Mouse (Mus musculus): ENCODE results near the gene Bhlhe40. TPM values are rescaled to one million over a fixed set of nuclear protein-coding genes. Genes with fewer than 3 reads are reported as not detected.

Bhlhe40 gene
- polyA plus RNA-seq, 1 experiment: not detected

DNA sequence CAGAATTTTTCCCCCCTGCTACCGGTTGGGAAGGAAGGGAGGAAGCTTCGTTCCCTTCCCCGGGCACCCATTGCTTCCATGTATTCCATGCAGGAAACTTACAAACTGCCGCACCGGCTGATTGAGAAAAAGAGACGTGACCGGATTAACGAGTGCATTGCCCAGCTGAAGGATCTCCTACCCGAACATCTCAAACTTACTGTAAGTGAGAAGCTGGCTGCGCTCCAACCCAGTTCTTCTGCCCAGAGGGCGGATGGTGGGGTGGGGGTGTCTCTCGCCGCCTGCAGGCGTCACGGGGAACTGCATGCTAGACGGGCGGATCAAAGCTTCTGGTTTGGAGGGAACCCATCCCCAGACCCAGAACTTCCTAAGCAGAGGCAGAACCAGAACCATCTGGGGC, 983 bp downstream of the Bhlhe40 start:
- TF ChIP-seq CTCF (IDR thresholded peaks at IDR 0.05; ENCODE audit: insufficient read depth, low read depth, low read length) (peak; percentile 98), POLR2A (IDR thresholded peaks at IDR 0.05; ENCODE audit: insufficient read depth, low read depth, low read length) (peak; percentile 14; the same call in 1 of the 2 replicates)
- WGBS: under 1% methylated on average over 17 of the region's 17 CpGs
- peak overlapping the region; percentile 98 for H3K27ac ChIP-seq (ENCODE audit: insufficient read depth, low read depth, low read length)
- H3K4me1 ChIP-seq (ENCODE audit: control insufficient read depth, insufficient read depth, low read length): peaks cover 27% of the 10 kb centered on the region
- H3K4me3 ChIP-seq (ENCODE audit: insufficient read depth, low read depth, low read length): peak overlapping the region; percentile 97

DNA sequence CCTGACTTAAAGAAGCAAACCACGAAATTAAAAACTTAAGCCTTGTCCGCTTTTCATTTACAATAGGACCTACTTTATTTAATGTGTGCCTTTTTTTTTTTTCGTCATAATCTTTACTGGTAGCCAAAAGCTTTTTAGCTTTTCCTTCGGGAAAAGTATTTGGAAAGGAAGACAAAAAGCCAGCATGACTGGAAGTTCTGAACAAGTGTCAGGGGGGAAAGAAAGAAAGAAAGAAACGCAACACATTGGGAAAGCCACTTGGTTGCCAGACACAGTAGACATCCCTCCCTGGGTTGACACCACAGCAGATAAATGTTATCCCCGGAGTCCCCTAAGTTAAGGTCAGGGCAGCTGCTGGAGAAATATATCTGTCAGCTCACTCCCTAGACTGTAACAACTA, 1.5 kb downstream of the Bhlhe40 start:
- TF ChIP-seq CTCF (IDR thresholded peaks at IDR 0.05; ENCODE audit: insufficient read depth, low read depth, low read length) (no peak), POLR2A (IDR thresholded peaks at IDR 0.05; ENCODE audit: insufficient read depth, low read depth, low read length) (no peak)
- H3K4me1 ChIP-seq (ENCODE audit: control insufficient read depth, insufficient read depth, low read length): peaks cover 27% of the 10 kb centered on the region
- H3K4me3 ChIP-seq (ENCODE audit: insufficient read depth, low read depth, low read length): peak overlapping the region; percentile 97
- no peak overlapping the region; the same call in 1 of the 2 replicates for H3K27ac ChIP-seq (ENCODE audit: insufficient read depth, low read depth, low read length)
- 27% methylated on average over 6 of the region's 6 CpGs for WGBS

DNA sequence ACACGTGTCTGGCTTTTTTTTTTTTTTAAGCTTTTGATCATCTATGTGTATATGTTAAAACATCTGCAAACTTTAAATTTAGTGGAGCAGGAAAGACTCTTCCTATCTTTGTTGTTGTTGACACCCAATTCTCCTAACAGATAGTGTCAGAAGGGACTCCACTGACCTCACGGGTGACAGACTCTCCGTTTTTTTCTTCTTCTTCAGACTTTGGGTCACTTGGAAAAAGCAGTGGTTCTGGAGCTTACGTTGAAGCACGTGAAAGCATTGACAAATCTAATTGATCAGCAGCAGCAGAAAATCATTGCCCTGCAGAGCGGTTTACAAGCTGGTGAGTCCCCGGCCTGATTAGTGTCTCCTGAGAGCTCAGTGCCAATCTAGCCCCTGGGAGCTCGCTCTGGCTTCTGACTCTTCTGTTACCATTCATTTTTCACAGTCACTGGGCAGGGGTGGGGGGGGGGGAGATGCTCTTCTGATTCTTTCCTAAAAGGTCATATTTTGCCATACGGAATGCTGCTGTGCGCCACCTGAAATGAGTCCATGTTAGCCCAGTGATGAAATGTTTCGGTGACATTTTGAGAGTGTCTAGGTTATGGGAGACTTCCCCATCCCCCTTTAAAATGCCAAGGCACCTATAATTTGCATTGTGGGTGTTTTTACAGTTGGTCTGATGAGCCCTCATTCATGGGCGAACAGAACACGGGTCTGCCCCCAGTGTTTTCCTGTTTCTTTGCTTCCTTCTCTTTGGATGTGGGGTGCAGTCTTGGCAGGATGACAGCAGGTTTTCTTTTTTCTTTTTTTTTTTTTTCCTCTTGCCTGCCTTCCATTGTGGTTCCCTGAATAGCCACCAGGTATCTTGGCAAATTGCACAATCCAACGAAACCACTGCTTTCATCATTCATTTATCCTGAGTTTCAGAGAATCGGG, 2.1 kb downstream of the Bhlhe40 start:
- Histone ChIP-seq H3K4me1 (ENCODE audit: control insufficient read depth, insufficient read depth, low read length) (peaks cover 29% of the 10 kb centered on the region), H3K4me3 (ENCODE audit: insufficient read depth, low read depth, low read length) (peak overlapping the region; percentile 45), H3K27ac (ENCODE audit: insufficient read depth, low read depth, low read length) (peak overlapping the region; percentile 64; the same call in 1 of the 2 replicates)
- TF ChIP-seq CTCF (IDR thresholded peaks at IDR 0.05; ENCODE audit: insufficient read depth, low read depth, low read length) (no peak), POLR2A (IDR thresholded peaks at IDR 0.05; ENCODE audit: insufficient read depth, low read depth, low read length) (no peak)
- 37% methylated on average over 15 of the region's 15 CpGs for WGBS

DNA sequence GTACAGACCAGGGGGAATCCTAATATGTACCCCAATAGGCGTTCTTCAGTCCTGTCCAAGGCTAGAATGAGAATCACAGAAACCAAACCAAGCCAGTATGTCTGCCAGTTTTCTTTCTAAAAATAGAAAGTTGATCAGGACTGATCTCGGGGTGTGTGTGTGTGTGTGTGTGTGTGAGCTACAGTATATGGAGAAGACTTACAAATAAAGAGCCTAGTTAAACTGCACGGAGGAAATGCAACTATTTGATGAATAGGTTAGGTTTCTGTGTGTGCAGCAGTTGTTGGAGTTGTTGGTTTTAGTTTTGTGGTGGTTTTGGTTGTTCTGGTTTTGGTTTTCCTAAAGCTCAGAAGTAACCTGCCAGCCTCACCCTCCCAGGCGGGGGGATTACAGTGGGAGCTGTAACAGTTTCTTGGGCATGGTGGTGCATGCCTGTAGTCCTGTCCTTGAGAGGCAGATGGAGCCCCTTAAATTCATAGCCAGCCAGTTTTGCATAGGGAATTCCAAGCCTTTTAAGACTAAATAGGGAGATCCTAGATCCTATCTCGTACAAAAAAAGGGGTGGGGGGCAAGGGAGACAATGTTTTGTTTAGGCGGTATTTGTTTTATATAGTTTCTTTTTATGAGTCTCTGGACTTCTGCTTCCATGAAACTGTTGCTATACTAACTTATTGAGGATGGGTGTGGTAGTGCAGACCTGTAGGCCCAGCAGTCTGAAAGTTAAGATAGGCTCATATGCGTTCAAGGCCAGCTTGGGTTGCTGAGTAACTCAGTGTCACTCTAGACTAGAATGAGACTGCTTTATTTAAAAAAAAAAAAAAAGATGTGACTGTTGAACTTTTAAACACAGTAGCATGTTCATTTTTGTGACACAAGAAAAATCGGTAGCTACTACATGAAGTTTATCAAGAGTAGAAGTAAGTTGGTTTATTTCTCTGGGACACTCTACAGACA, 3.1 kb downstream of the Bhlhe40 start:
- Histone ChIP-seq H3K27ac (ENCODE audit: insufficient read depth, low read depth, low read length) (0 out of 2 replicates have a peak overlapping the region, but pooled peaks have one; percentile 64), H3K4me1 (ENCODE audit: control insufficient read depth, insufficient read depth, low read length) (peaks cover 32% of the 10 kb centered on the region), H3K4me3 (ENCODE audit: insufficient read depth, low read depth, low read length) (peak overlapping the region; percentile 40)
- 54% methylated on average over 8 of the region's 8 CpGs for WGBS
- TF ChIP-seq POLR2A (IDR thresholded peaks at IDR 0.05; ENCODE audit: insufficient read depth, low read depth, low read length): no peak

DNA sequence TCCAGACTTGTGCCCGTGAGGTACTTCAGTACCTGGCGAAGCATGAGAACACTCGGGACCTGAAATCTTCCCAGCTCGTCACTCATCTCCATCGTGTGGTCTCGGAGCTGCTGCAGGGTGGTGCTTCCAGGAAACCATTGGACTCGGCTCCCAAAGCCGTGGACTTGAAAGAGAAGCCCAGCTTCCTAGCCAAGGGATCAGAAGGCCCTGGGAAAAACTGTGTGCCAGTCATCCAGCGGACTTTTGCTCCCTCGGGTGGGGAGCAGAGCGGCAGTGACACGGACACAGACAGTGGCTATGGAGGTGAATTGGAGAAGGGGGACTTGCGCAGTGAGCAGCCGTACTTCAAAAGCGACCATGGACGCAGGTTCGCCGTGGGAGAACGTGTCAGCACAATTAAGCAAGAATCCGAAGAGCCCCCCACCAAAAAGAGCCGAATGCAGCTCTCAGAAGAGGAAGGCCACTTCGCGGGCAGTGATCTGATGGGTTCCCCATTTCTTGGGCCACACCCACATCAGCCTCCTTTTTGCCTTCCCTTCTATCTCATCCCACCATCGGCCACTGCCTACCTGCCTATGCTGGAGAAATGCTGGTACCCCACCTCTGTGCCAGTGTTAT, 4.2 kb downstream of the Bhlhe40 start:
- peak overlapping the region; percentile 15 for H3K4me3 ChIP-seq (ENCODE audit: insufficient read depth, low read depth, low read length)
- TF ChIP-seq CTCF (IDR thresholded peaks at IDR 0.05; ENCODE audit: insufficient read depth, low read depth, low read length) (no peak), POLR2A (IDR thresholded peaks at IDR 0.05; ENCODE audit: insufficient read depth, low read depth, low read length) (no peak)
- no peak overlapping the region for H3K27ac ChIP-seq (ENCODE audit: insufficient read depth, low read depth, low read length)
- peaks cover 32% of the 10 kb centered on the region for H3K4me1 ChIP-seq (ENCODE audit: control insufficient read depth, insufficient read depth, low read length)
- WGBS: 80% methylated on average over 24 of the region's 24 CpGs

DNA sequence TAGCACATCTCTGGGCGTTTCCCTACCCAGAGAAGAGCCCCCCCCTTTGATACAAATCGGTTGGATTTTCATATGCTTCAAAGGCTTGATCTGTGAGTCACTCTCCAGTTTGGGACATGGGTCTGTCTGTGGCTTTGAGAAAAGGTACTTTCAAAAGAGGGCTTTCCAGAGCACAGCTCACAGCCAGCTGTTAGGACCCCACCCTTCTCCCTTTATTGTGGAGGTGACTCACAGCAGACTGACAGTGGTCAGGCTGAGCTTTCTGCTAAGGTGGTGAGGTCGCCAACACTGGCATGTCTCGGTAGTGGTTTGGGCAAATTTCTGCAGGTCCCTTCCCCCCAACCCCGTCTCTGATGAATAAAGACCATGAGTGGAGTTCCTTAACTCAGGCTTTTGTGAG, 5.2 kb downstream of the Bhlhe40 start:
- WGBS: 62% methylated on average over 5 of the region's 5 CpGs
- Histone ChIP-seq H3K4me1 (ENCODE audit: control insufficient read depth, insufficient read depth, low read length) (peaks cover 32% of the 10 kb centered on the region), H3K4me3 (ENCODE audit: insufficient read depth, low read depth, low read length) (no peak overlapping the region), H3K27ac (ENCODE audit: insufficient read depth, low read depth, low read length) (no peak overlapping the region)
- TF ChIP-seq POLR2A (IDR thresholded peaks at IDR 0.05; ENCODE audit: insufficient read depth, low read depth, low read length) (no peak), CTCF (IDR thresholded peaks at IDR 0.05; ENCODE audit: insufficient read depth, low read depth, low read length) (no peak)

DNA sequence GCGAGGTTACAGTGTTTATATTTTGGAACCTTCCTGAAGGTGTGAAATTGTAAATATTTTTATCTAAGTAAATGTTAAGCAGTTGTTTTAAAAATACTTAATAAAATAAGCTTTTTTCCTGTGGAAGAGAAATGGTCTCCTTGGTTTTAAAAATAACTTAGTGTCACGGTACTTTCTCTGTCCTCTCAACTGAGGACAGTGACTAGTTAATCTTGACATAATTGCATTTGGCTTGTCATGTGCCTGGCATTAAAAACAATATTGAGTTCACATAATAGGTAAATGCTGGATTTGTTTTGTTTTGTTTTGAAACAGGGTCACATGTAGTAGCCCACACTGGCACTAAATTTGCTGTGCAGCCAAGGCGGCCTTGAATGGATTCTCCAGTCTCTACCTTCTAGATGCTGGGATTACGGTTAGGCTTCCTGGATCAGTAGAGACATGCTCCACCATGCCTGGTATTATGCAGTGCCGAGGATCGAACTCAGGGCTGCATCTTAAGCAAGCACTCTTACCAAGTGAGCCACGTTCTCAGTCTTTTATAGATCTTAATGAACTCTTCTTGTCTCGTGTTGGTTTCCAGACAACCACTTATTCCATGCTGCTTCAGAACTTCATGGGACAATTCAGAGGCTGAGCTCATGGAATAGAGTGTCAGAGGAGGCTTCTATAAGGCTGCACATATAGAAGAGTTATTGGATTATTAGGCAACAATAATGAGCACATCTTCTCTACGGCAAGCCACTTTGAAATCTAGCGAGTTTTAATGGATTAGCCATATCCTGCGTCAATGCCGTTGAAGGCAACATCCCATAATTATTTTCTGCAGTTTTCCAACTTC, 6.4 kb downstream of the Bhlhe40 start:
- peaks cover 32% of the 10 kb centered on the region for H3K4me1 ChIP-seq (ENCODE audit: control insufficient read depth, insufficient read depth, low read length)
- no peak overlapping the region for H3K27ac ChIP-seq (ENCODE audit: insufficient read depth, low read depth, low read length)
- TF ChIP-seq POLR2A (IDR thresholded peaks at IDR 0.05; ENCODE audit: insufficient read depth, low read depth, low read length) (no peak), CTCF (IDR thresholded peaks at IDR 0.05; ENCODE audit: insufficient read depth, low read depth, low read length) (no peak)
- H3K4me3 ChIP-seq (ENCODE audit: insufficient read depth, low read depth, low read length): no peak overlapping the region
- WGBS: 75% methylated on average over 12 of the region's 12 CpGs

DNA sequence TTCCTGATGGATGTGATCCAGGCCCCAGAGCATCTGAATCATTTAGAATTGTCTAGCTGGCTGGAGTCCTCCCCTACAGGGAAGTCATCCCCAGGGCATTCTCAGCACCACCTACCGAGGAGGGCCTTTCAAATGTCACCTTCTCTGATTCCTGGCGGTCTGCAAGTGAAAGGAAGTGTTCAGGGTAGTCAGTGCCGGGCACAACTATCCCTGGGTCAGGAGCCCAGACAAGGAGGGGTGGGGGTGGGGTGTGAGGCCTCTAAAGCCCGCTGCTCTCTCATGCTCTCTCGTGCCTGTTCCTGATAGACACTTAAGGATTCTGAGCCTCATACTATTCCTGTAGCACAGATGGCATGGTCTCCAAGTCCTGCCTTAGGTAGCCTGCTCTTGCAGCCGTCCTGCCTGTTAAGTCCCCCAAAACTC, 7.2 kb downstream of the Bhlhe40 start:
- Histone ChIP-seq H3K4me1 (ENCODE audit: control insufficient read depth, insufficient read depth, low read length) (peaks cover 32% of the 10 kb centered on the region), H3K27ac (ENCODE audit: insufficient read depth, low read depth, low read length) (peak overlapping the region; percentile 14; the same call in 1 of the 2 replicates), H3K4me3 (ENCODE audit: insufficient read depth, low read depth, low read length) (no peak overlapping the region)
- 56% methylated on average over 6 of the region's 6 CpGs for WGBS
- TF ChIP-seq POLR2A (IDR thresholded peaks at IDR 0.05; ENCODE audit: insufficient read depth, low read depth, low read length) (no peak), CTCF (IDR thresholded peaks at IDR 0.05; ENCODE audit: insufficient read depth, low read depth, low read length) (no peak)
